Mouse (Mus musculus): ENCODE measurements around the gene Zbtb34. TPM values are rescaled to one million over a fixed set of nuclear protein-coding genes. Genes with fewer than 3 reads are reported as not detected.

Zbtb34 gene
- polyA plus RNA-seq, 1 experiment, result 1.6 TPM

GRCm38 (mm10) chr2:33360564-33360963, 70.6 kb downstream of the Zbtb34 start:
- Histone ChIP-seq H3K4me3 (ENCODE audit: insufficient read depth, poor library complexity, severe bottlenecking) (no peak overlapping the region), H3K79me3 (ENCODE audit: low read depth) (no peaks in the 10 kb centered on the region), H3K27me3 (ENCODE audit: control insufficient read depth, insufficient read depth, insufficient read length) (no peaks in the 10 kb centered on the region), H3K36me3 (ENCODE audit: control insufficient read depth, insufficient read depth) (no peaks in the 10 kb centered on the region), H3ac (ENCODE audit: control insufficient read depth, insufficient read length, low read depth) (no peak overlapping the region), H3K79me2 (ENCODE audit: control insufficient read depth, insufficient read depth) (no peaks in the 10 kb centered on the region)
- TF ChIP-seq CEBPB (IDR thresholded peaks at IDR 0.05; ENCODE audit: low read depth) (no peak), MYOG (IDR thresholded peaks at IDR 0.05; ENCODE audit: control insufficient read depth, extremely low read depth, insufficient read length) (no peak), USF1 (IDR thresholded peaks at IDR 0.05; ENCODE audit: low read depth) (no peak), MYOD1 (IDR thresholded peaks at IDR 0.05; ENCODE audit: control insufficient read depth, insufficient read length, low read depth) (no peak), MAX (IDR thresholded peaks at IDR 0.05) (no peak), FOSL1 (IDR thresholded peaks at IDR 0.05; ENCODE audit: insufficient read depth, low read length, poor library complexity, severe bottlenecking) (no peak), CTCF (IDR thresholded peaks at IDR 0.05; ENCODE audit: control insufficient read depth, insufficient read depth, insufficient read length) (no peak)

- Histone ChIP-seq H3K4me3 (ENCODE audit: insufficient read depth, poor library complexity, severe bottlenecking) (no peak overlapping the region), H3K27me3 (ENCODE audit: control insufficient read depth, insufficient read depth, insufficient read length) (no peaks in the 10 kb centered on the region), H3ac (ENCODE audit: control insufficient read depth, insufficient read length, low read depth) (no peak overlapping the region), H3K79me3 (ENCODE audit: low read depth) (no peaks in the 10 kb centered on the region), H3K79me2 (ENCODE audit: control insufficient read depth, insufficient read depth) (no peaks in the 10 kb centered on the region), H3K36me3 (ENCODE audit: control insufficient read depth, insufficient read depth) (no peaks in the 10 kb centered on the region)
- no peak for TF ChIP-seq MYOG (IDR thresholded peaks at IDR 0.05; ENCODE audit: control insufficient read depth, extremely low read depth, insufficient read length)
- TF ChIP-seq CTCF (IDR thresholded peaks at IDR 0.05; ENCODE audit: control insufficient read depth, insufficient read depth, insufficient read length), result no peak
- TF ChIP-seq CEBPB (IDR thresholded peaks at IDR 0.05; ENCODE audit: low read depth), result no peak
- no peak for TF ChIP-seq FOSL1 (IDR thresholded peaks at IDR 0.05; ENCODE audit: insufficient read depth, low read length, poor library complexity, severe bottlenecking)
- TF ChIP-seq MYOD1 (IDR thresholded peaks at IDR 0.05; ENCODE audit: control insufficient read depth, insufficient read length, low read depth), result peak; percentile 32
- TF ChIP-seq USF1 (IDR thresholded peaks at IDR 0.05; ENCODE audit: low read depth), result no peak
- TF ChIP-seq MAX (IDR thresholded peaks at IDR 0.05), result peak; percentile 30
Observed at GRCm38 (mm10) chr2:33359184-33359583, 71.9 kb downstream of the Zbtb34 start.

- no peaks in the 10 kb centered on the region for H3K79me2 ChIP-seq (ENCODE audit: control insufficient read depth, insufficient read depth)
- H3K27me3 ChIP-seq (ENCODE audit: control insufficient read depth, insufficient read depth, insufficient read length), result no peaks in the 10 kb centered on the region
- no peak overlapping the region for H3ac ChIP-seq (ENCODE audit: control insufficient read depth, insufficient read length, low read depth)
- no peaks in the 10 kb centered on the region for H3K36me3 ChIP-seq (ENCODE audit: control insufficient read depth, insufficient read depth)
- TF ChIP-seq MAX (IDR thresholded peaks at IDR 0.05) (no peak), MYOD1 (IDR thresholded peaks at IDR 0.05; ENCODE audit: control insufficient read depth, insufficient read length, low read depth) (peak; percentile 68), FOSL1 (IDR thresholded peaks at IDR 0.05; ENCODE audit: insufficient read depth, low read length, poor library complexity, severe bottlenecking) (peak; percentile 28), CTCF (IDR thresholded peaks at IDR 0.05; ENCODE audit: control insufficient read depth, insufficient read depth, insufficient read length) (no peak)
- no peaks in the 10 kb centered on the region for H3K79me3 ChIP-seq (ENCODE audit: low read depth)
- H3K4me3 ChIP-seq (ENCODE audit: insufficient read depth, poor library complexity, severe bottlenecking), result no peak overlapping the region
Observed at GRCm38 (mm10) chr2:33357250-33357838, 73.8 kb downstream of the Zbtb34 start.

Small RNA genes within 50 kb of the gene (microRNA-seq; reads per million reads assigned to microRNA genes)
- gene Gm25998 (ENCODE audit: borderline microRNAs expressed), result not detected

Other genes with a start within 250 kb of the Zbtb34 start
- gene Angptl2, start 215.3 kb downstream of the Zbtb34 start, polyA plus RNA-seq (2012; fragmentation: generic; extraction: Trizol), result 162 TPM
- 0.47 TPM for gene Ralgps1, start 59.8 kb downstream of the Zbtb34 start, polyA plus RNA-seq (2012; fragmentation: generic; extraction: Trizol)
- gene Zbtb43, start 37.2 kb upstream of the Zbtb34 start, polyA plus RNA-seq (2012; fragmentation: generic; extraction: Trizol), result 4.8 TPM
- gene Lmx1b, start 209.2 kb upstream of the Zbtb34 start, polyA plus RNA-seq (2012; fragmentation: generic; extraction: Trizol), result not detected

Data from C2C12 (cell line).